Mouse (Mus musculus): ENCODE results near the gene Adora2a. TPM values are rescaled to one million over a fixed set of nuclear protein-coding genes. Genes with fewer than 3 reads are reported as not detected.

Adora2a gene
- polyA plus RNA-seq, 1 experiment from 2014 or later = 2.5 TPM

DNA sequence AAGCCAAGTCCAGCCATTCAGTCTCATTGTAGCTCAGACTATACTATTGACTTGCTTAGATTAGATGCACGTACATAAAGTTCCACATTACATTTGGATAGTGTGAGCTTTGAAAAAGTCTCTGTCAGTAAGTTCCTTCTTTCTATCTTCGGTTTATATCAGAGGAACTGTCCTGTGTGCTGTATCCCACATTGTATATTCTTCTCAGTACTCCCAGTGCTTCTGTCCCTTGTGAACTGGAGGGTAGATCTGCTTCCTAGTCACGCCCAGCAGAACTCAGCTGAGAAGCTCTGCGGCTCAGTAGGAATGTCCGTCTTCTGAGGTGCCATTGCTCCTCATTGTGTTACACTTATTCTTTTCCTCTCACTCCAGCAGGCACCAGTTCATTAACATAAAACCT is 18.1 kb upstream of the Adora2a start:
- 96% methylated on average over 5 of the region's 5 CpGs for WGBS
- H3K36me3 ChIP-seq (replicated peaks) = peaks cover 48% of the 10 kb centered on the region
- no peak for DNase-seq (ENCODE audit: extremely low spot score, low spot score)

DNA sequence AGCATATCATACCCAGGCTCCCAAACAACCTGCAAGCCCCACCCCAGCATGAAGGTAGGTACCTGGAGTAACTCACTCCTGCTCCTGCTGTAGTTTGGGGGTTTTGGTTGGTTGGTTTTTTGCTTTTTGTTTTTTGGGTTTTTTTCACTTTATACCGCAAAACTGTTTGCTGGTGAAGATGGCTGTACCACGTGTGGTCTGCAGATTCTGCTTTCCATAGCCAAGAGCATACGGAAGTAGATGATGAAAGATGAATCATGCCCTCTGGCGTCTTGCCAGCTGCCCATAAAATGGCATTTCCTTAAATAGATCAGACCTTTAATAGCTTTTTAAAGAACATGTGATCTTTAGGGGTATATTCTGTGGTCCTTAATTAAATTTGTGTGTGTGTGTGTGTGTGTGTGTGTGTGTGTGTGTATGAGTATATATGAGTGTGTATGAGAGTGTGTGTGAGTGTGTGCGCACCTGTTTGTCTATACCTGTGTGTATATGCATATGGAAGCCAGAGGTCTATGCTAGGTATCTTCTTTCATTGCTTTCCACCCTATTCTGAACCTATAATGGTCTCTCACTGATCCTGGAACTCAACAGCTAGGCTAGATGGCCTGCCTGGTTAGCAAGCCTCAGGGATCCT is 16.8 kb upstream of the Adora2a start:
- Histone ChIP-seq H3K27ac (no peak overlapping the region), H3K36me3 (replicated peaks) (peaks cover 53% of the 10 kb centered on the region), H3K4me3 (no peak overlapping the region), H3K4me1 (peaks cover 7% of the 10 kb centered on the region), H3K9me3 (no peaks in the 10 kb centered on the region), H3K27me3 (ENCODE audit: poor library complexity, severe bottlenecking) (no peaks in the 10 kb centered on the region)
- DNase-seq (ENCODE audit: extremely low spot score, low spot score) = no peak
- 97% methylated on average over 5 of the region's 5 CpGs for WGBS

More for the DNA sequence above, 18.1 kb upstream of the Adora2a start:
- no peaks in the 10 kb centered on the region for H3K27me3 ChIP-seq (ENCODE audit: poor library complexity, severe bottlenecking)
- no peaks in the 10 kb centered on the region for H3K4me1 ChIP-seq
- no peaks in the 10 kb centered on the region for H3K9me3 ChIP-seq
- H3K27ac ChIP-seq = no peak overlapping the region
- H3K4me3 ChIP-seq = no peak overlapping the region

DNA sequence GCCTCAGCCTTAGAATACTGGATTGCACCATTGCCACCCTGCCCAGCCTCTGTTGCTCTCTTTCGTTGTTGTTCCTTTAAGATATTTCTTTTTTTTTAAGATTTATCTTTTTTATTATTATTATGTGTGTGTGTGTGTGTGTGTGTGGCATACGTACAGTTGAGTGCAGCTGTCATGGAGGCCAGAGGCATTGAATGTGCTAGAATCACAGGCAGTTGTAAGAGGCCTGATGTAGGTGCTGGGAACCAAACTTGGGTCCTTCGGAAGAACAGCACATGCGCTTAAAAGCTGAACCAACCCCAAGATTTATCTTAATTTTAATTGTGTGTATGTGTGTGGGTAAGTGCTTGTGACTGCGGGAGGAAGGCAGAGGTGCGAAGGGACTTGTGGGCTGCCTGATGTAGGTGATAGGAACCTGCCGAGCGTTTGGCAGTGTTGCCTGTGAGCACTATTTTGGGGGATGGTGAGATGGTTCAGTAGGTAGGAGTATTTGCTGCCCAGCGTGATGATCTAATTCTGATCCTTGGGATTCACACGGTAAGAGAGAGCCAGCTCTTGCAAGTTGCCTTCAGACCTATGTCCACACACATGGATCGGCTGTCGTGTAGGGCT is 15.4 kb upstream of the Adora2a start:
- H3K36me3 ChIP-seq (replicated peaks) = peaks cover 46% of the 10 kb centered on the region
- no peak overlapping the region for H3K27ac ChIP-seq
- no peaks in the 10 kb centered on the region for H3K27me3 ChIP-seq (ENCODE audit: poor library complexity, severe bottlenecking)
- no peaks in the 10 kb centered on the region for H3K9me3 ChIP-seq
- peaks cover 7% of the 10 kb centered on the region for H3K4me1 ChIP-seq
- WGBS = 95% methylated on average over 12 of the region's 12 CpGs
- H3K4me3 ChIP-seq = no peak overlapping the region
- DNase-seq (ENCODE audit: extremely low spot score, low spot score) = no peak

DNA sequence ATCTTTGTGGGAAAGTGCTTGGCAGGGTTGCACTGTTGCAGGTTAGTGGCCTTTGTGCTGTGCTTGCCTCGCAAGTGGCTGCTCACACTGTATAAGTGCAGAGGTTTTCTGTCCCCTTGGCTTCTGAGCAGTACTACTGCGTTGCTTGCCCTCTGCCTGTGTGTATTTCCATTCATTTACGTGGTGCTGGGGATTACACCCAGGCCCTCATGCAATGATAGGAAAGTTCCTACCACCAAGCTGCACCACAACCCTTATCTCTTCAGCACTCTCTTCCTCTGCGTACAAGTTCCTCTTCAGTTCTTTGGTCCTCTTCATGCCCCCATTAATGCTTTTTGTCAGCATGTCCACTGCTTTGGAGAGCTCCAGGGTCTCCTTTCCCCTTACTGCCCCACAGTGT is 14.7 kb upstream of the Adora2a start:
- Histone ChIP-seq H3K4me1 (peaks cover 7% of the 10 kb centered on the region), H3K9me3 (no peaks in the 10 kb centered on the region), H3K4me3 (no peak overlapping the region), H3K27me3 (ENCODE audit: poor library complexity, severe bottlenecking) (no peaks in the 10 kb centered on the region), H3K27ac (no peak overlapping the region), H3K36me3 (replicated peaks) (peaks cover 45% of the 10 kb centered on the region)
- no peak for DNase-seq (ENCODE audit: extremely low spot score, low spot score)
- 91% methylated on average over 4 of the region's 4 CpGs for WGBS

DNA sequence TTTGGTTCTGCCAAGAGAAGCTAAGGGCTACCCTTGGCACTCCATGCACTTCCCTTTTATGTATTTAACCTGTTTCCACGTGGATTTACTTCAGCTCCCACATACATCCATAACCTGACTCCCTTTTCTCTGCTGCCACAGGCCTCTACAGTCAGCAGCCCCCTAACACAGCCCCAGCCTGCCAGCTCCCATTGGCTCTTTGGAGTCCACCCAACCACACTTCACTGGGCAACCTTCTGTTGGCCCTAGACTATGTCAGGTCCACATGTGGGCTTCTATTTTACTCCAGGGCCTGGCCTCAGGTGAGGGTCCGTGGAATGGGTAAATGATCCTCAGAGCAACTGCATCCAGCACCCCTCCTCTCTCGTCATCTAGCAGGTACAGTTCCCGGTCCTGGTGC is 14.1 kb upstream of the Adora2a start:
- no peak overlapping the region for H3K27ac ChIP-seq
- WGBS = 93% methylated on average over 4 of the region's 4 CpGs
- H3K27me3 ChIP-seq (ENCODE audit: poor library complexity, severe bottlenecking) = no peaks in the 10 kb centered on the region
- DNase-seq (ENCODE audit: extremely low spot score, low spot score) = no peak
- peaks cover 7% of the 10 kb centered on the region for H3K4me1 ChIP-seq
- H3K4me3 ChIP-seq = no peak overlapping the region
- no peaks in the 10 kb centered on the region for H3K9me3 ChIP-seq
- peaks cover 51% of the 10 kb centered on the region for H3K36me3 ChIP-seq (replicated peaks)

DNA sequence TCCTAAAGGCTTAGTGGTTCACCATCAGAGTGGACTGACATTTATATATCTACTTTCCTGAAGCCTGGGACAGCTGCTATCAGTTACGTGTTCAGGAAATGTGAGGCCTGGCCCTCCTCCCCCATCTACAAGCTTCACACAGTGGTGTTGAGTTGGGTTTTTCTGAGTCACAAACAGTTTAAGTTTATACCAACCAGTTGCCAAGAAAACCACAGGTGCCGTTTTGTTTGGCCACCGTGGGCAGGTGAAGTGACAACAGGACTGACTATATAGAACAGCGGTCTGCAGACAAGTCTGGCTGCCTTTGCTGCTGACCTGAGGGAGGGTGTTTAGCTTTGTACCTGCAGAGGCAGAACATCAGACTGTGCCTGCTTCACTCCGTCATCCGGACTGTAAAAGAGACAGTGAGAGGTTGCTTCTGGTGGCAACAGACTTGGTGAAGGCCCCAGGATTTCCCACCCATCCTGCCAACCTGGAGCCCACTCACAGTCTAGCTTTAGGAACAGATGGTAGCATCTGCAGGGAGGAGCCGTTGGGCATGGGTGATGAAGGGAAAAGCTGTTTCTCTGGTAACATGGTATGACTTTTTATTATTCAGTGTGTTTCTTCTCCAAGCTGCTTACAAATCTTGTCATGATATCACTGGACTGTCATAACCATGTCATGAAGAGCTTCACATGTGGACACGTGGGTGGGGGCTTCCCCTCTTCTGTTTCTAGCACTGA is 13.2 kb upstream of the Adora2a start:
- DNase-seq (ENCODE audit: extremely low spot score, low spot score) = no peak
- Histone ChIP-seq H3K4me3 (no peak overlapping the region), H3K27me3 (ENCODE audit: poor library complexity, severe bottlenecking) (no peaks in the 10 kb centered on the region), H3K9me3 (no peaks in the 10 kb centered on the region), H3K27ac (no peak overlapping the region), H3K36me3 (replicated peaks) (peaks cover 61% of the 10 kb centered on the region), H3K4me1 (peaks cover 7% of the 10 kb centered on the region)
- 92% methylated on average over 8 of the region's 8 CpGs for WGBS

DNA sequence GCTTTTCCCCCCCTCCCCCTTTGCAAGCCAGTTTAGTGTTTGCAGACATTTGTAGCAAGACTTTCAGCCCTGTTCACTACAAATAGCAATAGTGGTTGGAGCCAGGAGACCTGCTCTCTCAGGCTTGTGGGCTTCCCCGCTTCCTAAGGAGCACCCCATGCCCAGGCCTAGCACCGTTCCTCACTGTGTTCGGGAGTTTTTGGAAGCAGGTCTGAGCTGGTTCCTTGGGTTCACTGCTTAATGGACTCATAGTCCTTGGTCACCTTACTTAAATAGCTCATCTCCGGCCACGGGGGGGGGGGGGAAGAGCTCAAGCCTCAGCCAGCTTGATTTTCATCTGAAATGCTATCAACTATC is 12.7 kb upstream of the Adora2a start:
- no peaks in the 10 kb centered on the region for H3K27me3 ChIP-seq (ENCODE audit: poor library complexity, severe bottlenecking)
- no peak for DNase-seq (ENCODE audit: extremely low spot score, low spot score)
- H3K27ac ChIP-seq = peak overlapping the region; percentile 66
- H3K9me3 ChIP-seq = no peaks in the 10 kb centered on the region
- no peak overlapping the region for H3K4me3 ChIP-seq
- H3K36me3 ChIP-seq (replicated peaks) = peaks cover 62% of the 10 kb centered on the region
- 88% methylated on average over 5 of the region's 5 CpGs for WGBS
- H3K4me1 ChIP-seq = peaks cover 7% of the 10 kb centered on the region

DNA sequence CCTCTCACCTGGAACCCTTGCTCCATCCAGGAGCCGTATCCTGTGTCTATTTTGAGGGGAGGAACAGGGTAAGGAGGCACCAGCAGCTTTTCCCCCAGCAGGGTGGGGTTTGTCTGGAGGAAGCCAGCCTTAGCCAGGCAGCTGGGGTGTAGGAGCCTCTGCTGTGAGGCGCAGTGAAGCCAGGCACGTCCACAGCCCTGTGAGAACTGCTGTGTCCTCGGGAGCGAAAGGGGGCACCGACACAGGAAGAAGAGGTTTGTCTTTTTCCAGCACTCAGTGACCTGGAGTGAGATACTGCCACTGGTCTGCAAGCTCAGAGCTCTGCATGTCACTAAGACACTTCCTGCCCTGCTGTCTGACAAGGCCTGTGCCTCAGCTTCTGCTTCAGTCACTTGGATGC is 12.3 kb upstream of the Adora2a start:
- Histone ChIP-seq H3K4me1 (peaks cover 7% of the 10 kb centered on the region), H3K9me3 (no peaks in the 10 kb centered on the region), H3K36me3 (replicated peaks) (peaks cover 62% of the 10 kb centered on the region), H3K27ac (peak overlapping the region; percentile 66), H3K4me3 (no peak overlapping the region), H3K27me3 (ENCODE audit: poor library complexity, severe bottlenecking) (no peaks in the 10 kb centered on the region)
- DNase-seq (ENCODE audit: extremely low spot score, low spot score) = no peak
- WGBS = 76% methylated on average over 6 of the region's 6 CpGs

DNA sequence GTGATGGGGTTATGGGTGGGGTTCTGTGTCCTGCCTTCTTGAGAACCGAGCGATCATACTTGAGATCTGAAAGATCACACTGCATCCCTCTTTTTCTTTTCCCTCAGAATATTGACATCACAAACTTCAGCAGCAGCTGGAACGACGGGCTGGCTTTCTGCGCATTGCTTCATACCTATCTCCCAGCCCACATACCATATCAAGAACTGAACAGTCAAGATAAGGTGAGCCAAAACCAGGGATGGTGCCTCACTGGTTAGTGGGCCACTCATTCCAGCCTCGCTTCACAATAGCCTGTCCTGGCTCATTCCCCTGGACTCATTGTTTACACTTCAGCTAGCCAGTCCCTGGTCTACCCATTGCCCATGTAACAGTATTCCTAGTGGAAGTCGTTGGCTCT is 9.5 kb upstream of the Adora2a start:
- H3K27ac ChIP-seq = no peak overlapping the region
- 95% methylated on average over 7 of the region's 7 CpGs for WGBS
- peaks cover 72% of the 10 kb centered on the region for H3K36me3 ChIP-seq (replicated peaks)
- H3K27me3 ChIP-seq (ENCODE audit: poor library complexity, severe bottlenecking) = no peaks in the 10 kb centered on the region
- no peaks in the 10 kb centered on the region for H3K9me3 ChIP-seq
- H3K4me1 ChIP-seq = peaks cover 7% of the 10 kb centered on the region
- no peak for DNase-seq (ENCODE audit: extremely low spot score, low spot score)
- no peak overlapping the region for H3K4me3 ChIP-seq

DNA sequence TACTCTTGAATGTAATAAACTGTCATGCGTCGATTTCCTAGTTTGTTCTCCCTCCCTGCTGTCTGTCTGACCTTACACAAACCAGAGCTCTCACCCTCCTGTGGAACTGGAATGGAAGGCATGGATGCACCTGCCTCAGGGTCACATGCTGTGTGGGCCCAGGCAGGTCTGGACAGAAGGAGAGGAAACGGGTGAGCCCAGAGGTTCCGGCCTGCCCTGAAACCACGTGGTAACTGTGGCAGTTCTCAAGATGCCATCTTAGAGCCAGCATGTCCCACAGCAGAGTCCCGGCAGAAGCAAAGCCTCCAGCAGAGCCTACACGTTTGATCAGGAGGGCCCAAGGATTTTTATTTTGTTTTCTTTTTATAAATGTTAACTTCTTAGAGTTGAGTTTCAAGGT is 4.3 kb upstream of the Adora2a start:
- Histone ChIP-seq H3K36me3 (replicated peaks) (peaks cover 56% of the 10 kb centered on the region), H3K27ac (no peak overlapping the region), H3K27me3 (ENCODE audit: poor library complexity, severe bottlenecking) (peaks cover 20% of the 10 kb centered on the region), H3K4me1 (peaks cover 19% of the 10 kb centered on the region), H3K9me3 (no peaks in the 10 kb centered on the region), H3K4me3 (no peak overlapping the region)
- 84% methylated on average over 7 of the region's 7 CpGs for WGBS
- DNase-seq (ENCODE audit: extremely low spot score, low spot score) = no peak

DNA sequence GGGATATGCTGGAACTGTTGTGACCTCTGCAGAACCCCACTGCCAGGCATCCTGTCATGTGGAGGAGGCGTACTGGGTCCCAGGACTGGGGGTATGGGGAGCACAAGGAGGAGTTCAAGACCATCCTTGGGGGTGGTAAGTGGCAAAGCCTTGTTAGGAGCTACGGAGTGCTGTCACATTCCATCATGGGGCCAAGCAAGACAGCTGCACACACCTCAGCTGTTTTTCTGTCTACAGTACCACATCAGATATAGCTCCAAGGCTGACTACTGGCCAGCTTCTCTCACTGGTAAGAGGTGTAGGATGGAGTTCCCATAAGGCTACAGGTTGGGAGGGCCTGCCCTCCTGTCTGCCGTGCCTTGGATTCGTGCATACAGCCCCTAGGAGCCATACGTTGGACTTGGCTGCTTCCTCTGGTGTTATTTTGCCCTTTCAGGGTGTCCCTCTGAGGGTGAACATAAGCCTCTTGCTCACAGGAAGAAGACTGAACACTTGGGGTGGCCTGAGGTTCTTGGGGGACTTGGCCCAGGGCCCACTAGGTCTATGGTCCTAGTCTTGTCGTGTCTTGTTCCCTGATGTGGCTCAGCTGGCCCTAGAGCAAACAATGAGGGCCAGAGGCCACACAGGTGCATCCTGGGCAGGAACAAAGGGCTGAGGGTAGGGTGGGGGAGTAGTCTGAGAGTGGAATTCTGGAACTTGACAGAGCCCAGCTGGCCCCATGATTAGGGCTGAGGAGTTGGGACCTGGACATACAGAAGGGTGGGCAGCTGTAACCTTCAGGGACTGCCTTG is 2.3 kb upstream of the Adora2a start:
- Histone ChIP-seq H3K4me3 (no peak overlapping the region), H3K9me3 (no peaks in the 10 kb centered on the region), H3K27me3 (ENCODE audit: poor library complexity, severe bottlenecking) (peaks cover 41% of the 10 kb centered on the region), H3K4me1 (peaks cover 23% of the 10 kb centered on the region), H3K27ac (0 out of 2 replicates have a peak overlapping the region, but pooled peaks have one; percentile 30), H3K36me3 (replicated peaks) (peaks cover 36% of the 10 kb centered on the region)
- DNase-seq (ENCODE audit: extremely low spot score, low spot score) = no peak
- 80% methylated on average over 6 of the region's 6 CpGs for WGBS

DNA sequence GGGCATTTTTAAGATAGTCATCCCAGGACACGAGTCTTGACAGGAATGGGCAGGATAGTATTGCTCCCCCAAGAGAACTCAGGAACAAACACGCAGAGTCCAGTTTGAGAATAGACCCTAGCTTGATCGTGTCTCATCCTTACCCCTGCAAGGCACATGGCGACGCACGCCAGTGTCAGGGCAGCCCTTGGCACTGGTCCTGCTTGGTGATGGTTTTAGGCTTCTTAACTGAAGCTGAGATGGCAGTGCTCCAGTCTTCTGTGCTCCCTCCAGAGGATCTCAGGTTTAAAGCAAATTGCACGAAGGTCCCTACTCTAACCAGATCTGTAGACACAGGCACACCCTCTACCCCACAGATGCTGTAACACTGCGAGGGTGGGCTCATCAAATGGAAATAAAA is 921 bp upstream of the Adora2a start:
- no peaks in the 10 kb centered on the region for H3K9me3 ChIP-seq
- H3K4me3 ChIP-seq = no peak overlapping the region
- H3K36me3 ChIP-seq (replicated peaks) = peaks cover 22% of the 10 kb centered on the region
- H3K27ac ChIP-seq = no peak overlapping the region
- H3K27me3 ChIP-seq (ENCODE audit: poor library complexity, severe bottlenecking) = peaks cover 50% of the 10 kb centered on the region
- peaks cover 23% of the 10 kb centered on the region for H3K4me1 ChIP-seq
- WGBS = 83% methylated on average over 8 of the region's 8 CpGs
- no peak for DNase-seq (ENCODE audit: extremely low spot score, low spot score)
